Mouse (Mus musculus) embryonic facial prominence, embryonic 11.5 days (tissue): ENCODE measurements around the gene Spink4. TPM values are rescaled to one million over a fixed set of nuclear protein-coding genes. Genes with fewer than 3 reads are reported as not detected.

Experiments used
- ATAC-seq: fragments of 200-750 bp; cut with Nextera tagmentation; replicated peaks from 2 replicates; pipeline ENCODE4 v1.8.0; 2017; ENCODE audit warnings: low read depth; ENCODE audit not compliant: insufficient number of reproducible peaks, low FRiP score, low TSS enrichment
- DNase-seq: peaks from one replicate; pipeline ENCODE4 v3.0.0-alpha.2; 2015; ENCODE audit warnings: low spot score
- H3K27ac ChIP-seq: fragments of 300-500 bp; sonication (generic); replicated peaks from 2 replicates; pipeline ENCODE4 v1.5.1; 2014; ENCODE audit warnings: mild to moderate bottlenecking, low read depth, low read length, control low read depth
- H3K27me3 ChIP-seq: fragments of 300-500 bp; sonication (generic); 2 replicates; pipeline ENCODE4 v1.6.1; 2014; ENCODE audit warnings: mild to moderate bottlenecking, low read length, moderate library complexity, mixed read lengths; ENCODE audit not compliant: control insufficient read depth, insufficient read depth
- H3K36me3 ChIP-seq: fragments of 300-500 bp; sonication (generic); replicated peaks from 2 replicates; pipeline ENCODE4 v1.6.1; 2014; ENCODE audit warnings: low read depth, mild to moderate bottlenecking, low read length, moderate library complexity, mixed read lengths; ENCODE audit not compliant: control insufficient read depth, insufficient read depth
- H3K4me1 ChIP-seq: fragments of 300-500 bp; sonication (generic); 2 replicates; pipeline ENCODE4 v1.6.1; 2014; ENCODE audit warnings: low read length, mixed read lengths; ENCODE audit not compliant: control insufficient read depth, insufficient read depth
- H3K4me2 ChIP-seq: fragments of 300-500 bp; sonication (generic); 2 replicates; pipeline ENCODE4 v1.6.1; 2014; ENCODE audit warnings: low read depth, mild to moderate bottlenecking, control low read depth, low read length, moderate library complexity
- H3K4me3 ChIP-seq: fragments of 300-500 bp; sonication (generic); 2 replicates; pipeline ENCODE4 v1.5.1; 2014; ENCODE audit warnings: low read depth, low read length, control low read depth
- H3K9ac ChIP-seq: fragments of 300-500 bp; sonication (generic); replicated peaks from 2 replicates; pipeline ENCODE4 v1.6.1; 2014; ENCODE audit warnings: mild to moderate bottlenecking, control low read depth, low read length
- H3K9me3 ChIP-seq: fragments of 300-500 bp; sonication (generic); replicated peaks from 2 replicates; pipeline ENCODE4 v1.6.1; 2016; ENCODE audit warnings: mild to moderate bottlenecking, low read length, inconsistent platforms, mixed read lengths; ENCODE audit not compliant: control insufficient read depth
- WGBS: fragments of 180-500 bp; shearing (Covaris S2); extraction: QIAGEN DNeasy Blood & Tissue Kit; methylation state at CpG from one replicate; pipeline ENCODE4 v1.1.7; 2014; 5-methylcytosine and 5-hydroxymethylcytosine counted together
- polyA plus RNA-seq: library from polyadenylated mRNA; unstranded; fragments of >200 nt; fragmentation: Nextera tagmentation; extraction: Ambion mirVana; gene quantifications from 2 replicates; pipeline ENCODE4 v1.2.1, GENCODE M21; 2014

The Spink4 gene
- polyA plus RNA-seq, 1 experiment from 2014 or later = not detected

- peak within 1 kb of the TSS; percentile 92 for H3K9ac ChIP-seq
- peak within 1 kb of the TSS; percentile 70 for H3K4me2 ChIP-seq
- H3K9me3 ChIP-seq = no peaks in the 10 kb centered on the region
- no peaks in the 10 kb centered on the region for H3K4me1 ChIP-seq
- H3K4me3 ChIP-seq = peak within 1 kb of the TSS; percentile 91
- no peaks in the 10 kb centered on the region for H3K27me3 ChIP-seq
- WGBS = under 1% methylated on average over 50 of the region's 50 CpGs
- DNase-seq (peak; percentile 99), ATAC-seq (peak; percentile 96)
- H3K27ac ChIP-seq = peak within 1 kb of the TSS; percentile 31; the same call in 1 of the 2 replicates
- peaks cover 9% of the 10 kb centered on the region for H3K36me3 ChIP-seq
These were observed 28.4 kb downstream of the Spink4 start, which contains the start of the genes Bag1 and Chmp5 for GRCm38 (mm10) chr4:40948160-40948708. Gene Bag1, minus strand, starts transcription at chr4:40948294. Gene Chmp5, plus strand, starts transcription at chr4:40948407.

GRCm38 (mm10) chr4:40953521-40953920, 33.7 kb downstream of the Spink4 start:
- H3K36me3 ChIP-seq = peaks cover 11% of the 10 kb centered on the region
- H3K4me2 ChIP-seq = no peak overlapping the region
- H3K27me3 ChIP-seq = no peaks in the 10 kb centered on the region
- no peak for DNase-seq
- WGBS = 94% methylated on average over 1 of the region's 1 CpGs
- H3K4me3 ChIP-seq = no peak overlapping the region
- ATAC-seq = no peak
- no peak overlapping the region for H3K9ac ChIP-seq
- H3K9me3 ChIP-seq = no peaks in the 10 kb centered on the region
- no peak overlapping the region for H3K27ac ChIP-seq
- H3K4me1 ChIP-seq = no peaks in the 10 kb centered on the region

GRCm38 (mm10) chr4:40955942-40956341, 36.1 kb downstream of the Spink4 start:
- Histone ChIP-seq H3K4me2 (no peak overlapping the region), H3K27me3 (no peaks in the 10 kb centered on the region), H3K4me1 (no peaks in the 10 kb centered on the region), H3K9ac (no peak overlapping the region), H3K9me3 (no peaks in the 10 kb centered on the region), H3K36me3 (peaks cover 11% of the 10 kb centered on the region), H3K27ac (no peak overlapping the region), H3K4me3 (no peak overlapping the region)
- DNase-seq = no peak
- ATAC-seq = no peak
- 82% methylated on average over 6 of the region's 6 CpGs for WGBS

- Histone ChIP-seq H3K4me3 (no peak overlapping the region), H3K36me3 (peaks cover 5% of the 10 kb centered on the region), H3K4me1 (no peaks in the 10 kb centered on the region)
These were observed 43.7 kb downstream of the Spink4 start for GRCm38 (mm10) chr4:40963536-40963935.

GRCm38 (mm10) chr4:40969161-40969560, 49.3 kb downstream of the Spink4 start:
- H3K4me1 ChIP-seq = no peaks in the 10 kb centered on the region
- no peaks in the 10 kb centered on the region for H3K27me3 ChIP-seq
- DNase-seq (no peak), ATAC-seq (no peak)
- H3K4me3 ChIP-seq = no peak overlapping the region
- no peak overlapping the region for H3K27ac ChIP-seq
- H3K36me3 ChIP-seq = no peaks in the 10 kb centered on the region; the same call in 1 of the 2 replicates
- H3K9ac ChIP-seq = no peak overlapping the region
- H3K4me2 ChIP-seq = no peak overlapping the region
- H3K9me3 ChIP-seq = no peaks in the 10 kb centered on the region
- 79% methylated on average over 4 of the region's 4 CpGs for WGBS

More at GRCm38 (mm10) chr4:40963536-40963935, 43.7 kb downstream of the Spink4 start:
- ATAC-seq = no peak
- Histone ChIP-seq H3K9me3 (no peaks in the 10 kb centered on the region), H3K27me3 (no peaks in the 10 kb centered on the region), H3K27ac (no peak overlapping the region), H3K9ac (no peak overlapping the region), H3K4me2 (no peak overlapping the region)
- 71% methylated on average over 3 of the region's 3 CpGs for WGBS
- no peak for DNase-seq

- 15% methylated on average over 12 of the region's 13 CpGs for WGBS
- peak overlapping the region; percentile 73 for H3K27ac ChIP-seq
- peak; percentile 45; the same call in 1 of the 2 replicates for ATAC-seq
- H3K4me2 ChIP-seq = peak overlapping the region; percentile 68
- DNase-seq = no peak
- H3K9ac ChIP-seq = peak overlapping the region; percentile 84
- H3K4me1 ChIP-seq = no peaks in the 10 kb centered on the region
- H3K4me3 ChIP-seq = peak overlapping the region; percentile 99
- no peaks in the 10 kb centered on the region for H3K9me3 ChIP-seq
- no peaks in the 10 kb centered on the region for H3K27me3 ChIP-seq
- H3K36me3 ChIP-seq = no peaks in the 10 kb centered on the region; the same call in 1 of the 2 replicates
These were observed 50.1 kb downstream of the Spink4 start for GRCm38 (mm10) chr4:40969781-40970591.

GRCm38 (mm10) chr4:40970592-40970841, 50.7 kb downstream of the Spink4 start:
- Histone ChIP-seq H3K4me2 (peak overlapping the region; percentile 68), H3K36me3 (no peaks in the 10 kb centered on the region), H3K9me3 (no peaks in the 10 kb centered on the region), H3K27me3 (no peaks in the 10 kb centered on the region), H3K4me1 (no peaks in the 10 kb centered on the region), H3K9ac (peak overlapping the region; percentile 84), H3K27ac (peak overlapping the region; percentile 73), H3K4me3 (peak overlapping the region; percentile 99)
- ATAC-seq = no peak; the same call in 1 of the 2 replicates
- DNase-seq = no peak
- WGBS = 1% methylated on average over 16 of the region's 16 CpGs
